Mouse (Mus musculus): ENCODE results near the gene Abcc4.

The Abcc4 gene

GRCm38 (mm10) chr14:118712889-118713288 is 6.9 kb upstream of the Abcc4 start:
- no peak for DNase-seq (ENCODE audit: low spot score)

GRCm38 (mm10) chr14:118710945-118711344 is 4.9 kb upstream of the Abcc4 start:
- no peak for DNase-seq (ENCODE audit: low spot score)

GRCm38 (mm10) chr14:118709736-118710135 is 3.7 kb upstream of the Abcc4 start:
- peak; percentile 30 for DNase-seq (ENCODE audit: low spot score)

- no peak for DNase-seq (ENCODE audit: low spot score)
Observed at GRCm38 (mm10) chr14:118708126-118708525, 2.1 kb upstream of the Abcc4 start.

GRCm38 (mm10) chr14:118706962-118707361 is 943 bp upstream of the Abcc4 start:
- DNase-seq (ENCODE audit: low spot score) = no peak

GRCm38 (mm10) chr14:118705465-118705807 is 583 bp downstream of the Abcc4 start:
- no peak for DNase-seq (ENCODE audit: low spot score)

- DNase-seq (ENCODE audit: low spot score) = no peak
Observed at GRCm38 (mm10) chr14:118703363-118703762, 2.7 kb downstream of the Abcc4 start.

GRCm38 (mm10) chr14:118701991-118702608 is 3.9 kb downstream of the Abcc4 start:
- no peak for DNase-seq (ENCODE audit: low spot score)

- no peak for DNase-seq (ENCODE audit: low spot score)
Observed at GRCm38 (mm10) chr14:118700576-118700975, 5.4 kb downstream of the Abcc4 start.

- DNase-seq (ENCODE audit: low spot score) = no peak
Observed at GRCm38 (mm10) chr14:118699963-118700362, 6.1 kb downstream of the Abcc4 start.

GRCm38 (mm10) chr14:118699508-118699907 is 6.5 kb downstream of the Abcc4 start:
- DNase-seq (ENCODE audit: low spot score) = no peak

- DNase-seq (ENCODE audit: low spot score) = no peak
Observed at GRCm38 (mm10) chr14:118696556-118697289, 9.3 kb downstream of the Abcc4 start.

- no peak for DNase-seq (ENCODE audit: low spot score)
Observed at GRCm38 (mm10) chr14:118695866-118696265, 10.2 kb downstream of the Abcc4 start.

- no peak for DNase-seq (ENCODE audit: low spot score)
Observed at GRCm38 (mm10) chr14:118694321-118694720, 11.7 kb downstream of the Abcc4 start.

GRCm38 (mm10) chr14:118691910-118692309 is 14.1 kb downstream of the Abcc4 start:
- DNase-seq (ENCODE audit: low spot score) = no peak

GRCm38 (mm10) chr14:118691404-118691803 is 14.6 kb downstream of the Abcc4 start:
- DNase-seq (ENCODE audit: low spot score) = no peak

- no peak for DNase-seq (ENCODE audit: low spot score)
Observed at GRCm38 (mm10) chr14:118690921-118691320, 15.1 kb downstream of the Abcc4 start.

GRCm38 (mm10) chr14:118690336-118690735 is 15.7 kb downstream of the Abcc4 start:
- DNase-seq (ENCODE audit: low spot score) = no peak

GRCm38 (mm10) chr14:118688643-118689042 is 17.4 kb downstream of the Abcc4 start:
- DNase-seq (ENCODE audit: low spot score) = no peak

- no peak for DNase-seq (ENCODE audit: low spot score)
Observed at GRCm38 (mm10) chr14:118686861-118687260, 19.2 kb downstream of the Abcc4 start.

GRCm38 (mm10) chr14:118685572-118685971 is 20.4 kb downstream of the Abcc4 start:
- DNase-seq (ENCODE audit: low spot score) = no peak

GRCm38 (mm10) chr14:118682339-118683034 is 23.5 kb downstream of the Abcc4 start:
- no peak for DNase-seq (ENCODE audit: low spot score)

- DNase-seq (ENCODE audit: low spot score) = no peak
Observed at GRCm38 (mm10) chr14:118681087-118681486, 24.9 kb downstream of the Abcc4 start.
